Mouse (Mus musculus) neural tube, embryonic 13.5 days (tissue): ENCODE data around the gene Mmp14. TPM values are rescaled to one million over a fixed set of nuclear protein-coding genes. Genes with fewer than 3 reads are reported as not detected.

ENCODE experiments used
- ATAC-seq: fragments of 200-750 bp; cut with Nextera tagmentation; 2 replicates; pipeline ENCODE4 v1.8.0; 2017; ENCODE audit warnings: low read depth, mild to moderate bottlenecking, moderate TSS enrichment, moderate library complexity
- H3K27ac ChIP-seq: fragments of 300-500 bp; sonication (generic); replicated peaks from 2 replicates; pipeline ENCODE4 v1.5.1; 2015; ENCODE audit warnings: moderate library complexity, mild to moderate bottlenecking, inconsistent platforms
- H3K27me3 ChIP-seq: fragments of 300-500 bp; sonication (generic); 2 replicates; pipeline ENCODE4 v1.6.1; 2015; ENCODE audit warnings: mild to moderate bottlenecking, inconsistent platforms
- H3K36me3 ChIP-seq: fragments of 300-500 bp; sonication (generic); 2 replicates; pipeline ENCODE4 v1.6.1; 2015; ENCODE audit warnings: mild to moderate bottlenecking, inconsistent platforms
- H3K4me1 ChIP-seq: fragments of 300-500 bp; sonication (generic); replicated peaks from 2 replicates; pipeline ENCODE4 v1.6.1; 2015; ENCODE audit warnings: inconsistent platforms
- H3K4me2 ChIP-seq: fragments of 300-500 bp; sonication (generic); 2 replicates; pipeline ENCODE4 v1.6.1; 2015; ENCODE audit warnings: inconsistent platforms, mild to moderate bottlenecking, moderate library complexity
- H3K4me3 ChIP-seq: fragments of 300-500 bp; sonication (generic); 2 replicates; pipeline ENCODE4 v1.5.1; 2015; ENCODE audit warnings: mild to moderate bottlenecking, inconsistent platforms
- H3K9ac ChIP-seq: fragments of 300-500 bp; sonication (generic); 2 replicates; pipeline ENCODE4 v1.6.1; 2015; ENCODE audit warnings: moderate library complexity, mild to moderate bottlenecking, inconsistent platforms
- H3K9me3 ChIP-seq: fragments of 300-500 bp; sonication (generic); 2 replicates; pipeline ENCODE4 v1.6.1; 2016; ENCODE audit warnings: inconsistent platforms
- WGBS: fragments of 180-500 bp; shearing (Covaris S2); methylation state at CpG from one replicate; pipeline ENCODE4 v1.1.7; 2015; 5-methylcytosine and 5-hydroxymethylcytosine counted together
- polyA plus RNA-seq: library from polyadenylated mRNA; unstranded; fragments of >200 nt; fragmentation: Nextera tagmentation; extraction: Ambion mirVana; gene quantifications from 2 replicates; pipeline ENCODE4 v1.2.1, GENCODE M21; 2015

The Mmp14 gene
- 52.7 and 65.4 TPM in 2 replicates for polyA plus RNA-seq

- Histone ChIP-seq H3K4me2 (peak within 1 kb of the TSS; percentile 65), H3K36me3 (peaks cover 11% of the 10 kb centered on the region; the same call in 1 of the 2 replicates), H3K27me3 (peaks cover 27% of the 10 kb centered on the region), H3K9me3 (no peaks in the 10 kb centered on the region), H3K9ac (peak within 1 kb of the TSS; percentile 86), H3K4me3 (peak within 1 kb of the TSS; percentile 56), H3K4me1 (peaks cover 72% of the 10 kb centered on the region), H3K27ac (peak within 1 kb of the TSS; percentile 88)
- peak; percentile 33 for ATAC-seq
- under 1% methylated on average over 48 of the region's 49 CpGs for WGBS
Observed at GRCm38 (mm10) chr14:54431334-54432077, at the start of gene Mmp14. Mmp14 (plus strand) TSS chr14:54431612.

- Histone ChIP-seq H3K36me3 (no peaks in the 10 kb centered on the region), H3K27ac (no peak overlapping the region), H3K4me1 (no peaks in the 10 kb centered on the region; the same call in 1 of the 2 replicates), H3K9me3 (no peaks in the 10 kb centered on the region), H3K4me3 (no peak overlapping the region), H3K27me3 (no peaks in the 10 kb centered on the region), H3K9ac (no peak overlapping the region), H3K4me2 (no peak overlapping the region)
- ATAC-seq = no peak
- WGBS = 76% methylated on average over 10 of the region's 10 CpGs
Observed at GRCm38 (mm10) chr14:54381816-54382215, 49.6 kb upstream of the Mmp14 start.

DNA sequence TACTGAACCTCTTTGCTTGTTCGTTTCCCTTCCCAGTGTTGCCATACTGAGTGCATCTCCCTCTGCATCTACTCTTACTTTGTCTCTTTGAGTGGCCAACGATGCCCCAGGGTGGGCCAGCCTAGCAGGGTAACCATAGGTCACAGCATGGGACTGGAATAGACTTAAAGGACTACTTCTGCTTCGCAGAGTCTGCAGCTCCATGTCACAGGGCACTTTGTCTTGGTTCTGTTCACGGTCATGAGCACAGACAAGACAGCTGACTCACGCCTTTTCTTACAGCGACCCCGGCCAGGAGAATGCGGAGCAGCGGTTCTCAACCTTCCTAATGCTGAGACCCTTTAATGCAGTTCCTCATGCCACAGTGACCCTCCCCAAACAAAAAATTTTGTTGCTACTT is 48.8 kb upstream of the Mmp14 start:
- 45% methylated on average over 9 of the region's 9 CpGs for WGBS
- Histone ChIP-seq H3K9me3 (no peaks in the 10 kb centered on the region), H3K27me3 (no peaks in the 10 kb centered on the region), H3K4me1 (no peaks in the 10 kb centered on the region; the same call in 1 of the 2 replicates), H3K9ac (no peak overlapping the region), H3K4me3 (no peak overlapping the region), H3K27ac (no peak overlapping the region), H3K4me2 (no peak overlapping the region), H3K36me3 (no peaks in the 10 kb centered on the region)
- no peak; the same call in 1 of the 2 replicates for ATAC-seq

GRCm38 (mm10) chr14:54383355-54383771 is 48.0 kb upstream of the Mmp14 start:
- no peak overlapping the region for H3K27ac ChIP-seq
- H3K4me3 ChIP-seq = no peak overlapping the region
- no peak overlapping the region for H3K9ac ChIP-seq
- H3K9me3 ChIP-seq = no peaks in the 10 kb centered on the region
- no peak for ATAC-seq
- H3K27me3 ChIP-seq = no peaks in the 10 kb centered on the region
- no peaks in the 10 kb centered on the region for H3K36me3 ChIP-seq
- no peaks in the 10 kb centered on the region; the same call in 1 of the 2 replicates for H3K4me1 ChIP-seq
- WGBS = 49% methylated on average over 4 of the region's 4 CpGs
- no peak overlapping the region for H3K4me2 ChIP-seq

GRCm38 (mm10) chr14:54384396-54384795 is 47.0 kb upstream of the Mmp14 start:
- H3K27ac ChIP-seq = no peak overlapping the region
- no peaks in the 10 kb centered on the region for H3K9me3 ChIP-seq
- ATAC-seq = no peak
- 90% methylated on average over 8 of the region's 8 CpGs for WGBS
- no peaks in the 10 kb centered on the region; the same call in 1 of the 2 replicates for H3K4me1 ChIP-seq
- H3K36me3 ChIP-seq = no peaks in the 10 kb centered on the region
- no peaks in the 10 kb centered on the region for H3K27me3 ChIP-seq
- H3K9ac ChIP-seq = no peak overlapping the region
- H3K4me3 ChIP-seq = no peak overlapping the region
- H3K4me2 ChIP-seq = no peak overlapping the region

- H3K36me3 ChIP-seq = no peaks in the 10 kb centered on the region
- WGBS = 86% methylated on average over 7 of the region's 7 CpGs
Observed at GRCm38 (mm10) chr14:54385968-54386618, 45.3 kb upstream of the Mmp14 start.

DNA sequence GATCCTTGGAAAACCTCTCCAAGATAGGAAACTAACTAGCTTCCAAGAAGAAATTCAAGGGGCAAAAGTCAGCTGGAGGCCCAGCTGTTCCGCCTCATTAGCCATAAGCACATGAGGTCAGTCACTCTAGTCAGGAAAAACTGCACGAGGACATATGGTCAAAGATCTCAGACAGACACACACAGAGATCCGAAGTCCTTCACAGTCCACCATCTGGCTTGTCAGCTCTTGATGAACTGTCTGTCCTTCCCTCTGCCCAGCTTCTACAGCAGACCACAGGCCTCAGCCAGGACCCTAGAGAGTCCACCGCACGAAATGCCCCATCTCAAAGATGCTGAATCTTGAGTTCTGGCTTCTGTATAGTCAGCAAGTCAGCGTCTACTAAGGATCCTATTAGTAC is 43.9 kb upstream of the Mmp14 start:
- no peaks in the 10 kb centered on the region for H3K9me3 ChIP-seq
- ATAC-seq = no peak
- H3K27ac ChIP-seq = no peak overlapping the region
- no peaks in the 10 kb centered on the region for H3K27me3 ChIP-seq
- WGBS = 66% methylated on average over 6 of the region's 6 CpGs
- no peak overlapping the region for H3K4me3 ChIP-seq
- no peak overlapping the region for H3K9ac ChIP-seq
- no peaks in the 10 kb centered on the region; the same call in 1 of the 2 replicates for H3K4me1 ChIP-seq
- no peak overlapping the region for H3K4me2 ChIP-seq
- no peaks in the 10 kb centered on the region for H3K36me3 ChIP-seq

More at GRCm38 (mm10) chr14:54385968-54386618, 45.3 kb upstream of the Mmp14 start:
- Histone ChIP-seq H3K4me2 (no peak overlapping the region), H3K9ac (no peak overlapping the region), H3K27ac (no peak overlapping the region), H3K4me1 (no peaks in the 10 kb centered on the region; the same call in 1 of the 2 replicates), H3K4me3 (no peak overlapping the region), H3K9me3 (no peaks in the 10 kb centered on the region), H3K27me3 (no peaks in the 10 kb centered on the region)
- no peak for ATAC-seq

DNA sequence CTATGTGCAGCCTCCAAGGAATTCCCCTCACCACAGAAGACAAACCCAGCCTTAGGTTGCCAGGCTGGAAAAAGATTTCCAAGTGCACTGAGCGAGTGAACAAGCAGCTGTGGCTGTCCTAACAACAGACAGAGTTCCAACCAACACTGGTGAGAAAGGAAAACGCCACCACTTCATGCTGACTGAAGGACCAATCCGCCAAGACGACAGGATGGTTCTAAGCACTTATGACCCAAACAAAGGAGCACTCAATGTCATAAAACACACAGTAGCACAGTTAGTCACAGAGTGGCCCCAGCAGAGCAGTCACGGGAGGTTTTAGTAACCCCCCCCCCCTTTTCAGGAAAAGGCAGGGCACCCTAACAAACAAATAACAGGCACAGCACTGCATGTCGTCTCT is 40.6 kb upstream of the Mmp14 start:
- no peak for ATAC-seq
- no peak overlapping the region for H3K4me3 ChIP-seq
- H3K4me1 ChIP-seq = no peaks in the 10 kb centered on the region
- no peaks in the 10 kb centered on the region for H3K36me3 ChIP-seq
- H3K9me3 ChIP-seq = no peaks in the 10 kb centered on the region
- H3K4me2 ChIP-seq = no peak overlapping the region
- no peak overlapping the region for H3K9ac ChIP-seq
- H3K27ac ChIP-seq = no peak overlapping the region
- 33% methylated on average over 6 of the region's 6 CpGs for WGBS
- no peaks in the 10 kb centered on the region for H3K27me3 ChIP-seq

DNA sequence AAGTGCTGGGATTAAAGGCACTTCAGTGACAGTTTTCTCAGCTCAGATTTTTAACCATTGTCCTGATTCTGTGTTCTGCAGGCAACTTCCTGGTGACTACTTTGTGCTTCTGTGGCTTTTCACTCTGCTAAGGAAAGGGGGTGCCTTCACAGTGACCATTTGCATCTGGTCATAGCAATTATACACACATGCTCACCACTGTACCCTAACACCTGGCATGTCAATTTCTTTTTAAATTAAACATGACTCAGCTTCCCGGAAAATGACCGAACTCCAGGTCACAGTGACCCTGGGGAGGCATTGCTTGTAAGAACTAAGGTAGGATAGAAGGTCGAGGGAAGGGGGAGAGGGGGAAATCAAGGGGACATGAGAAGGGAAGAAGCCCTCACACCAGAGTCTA is 37.6 kb upstream of the Mmp14 start:
- H3K9ac ChIP-seq = no peak overlapping the region
- no peak overlapping the region for H3K27ac ChIP-seq
- WGBS = 77% methylated on average over 3 of the region's 3 CpGs
- no peak overlapping the region for H3K4me2 ChIP-seq
- no peak overlapping the region for H3K4me3 ChIP-seq
- no peaks in the 10 kb centered on the region for H3K27me3 ChIP-seq
- no peak for ATAC-seq
- no peaks in the 10 kb centered on the region for H3K4me1 ChIP-seq
- no peaks in the 10 kb centered on the region for H3K36me3 ChIP-seq
- no peaks in the 10 kb centered on the region for H3K9me3 ChIP-seq

- no peak for ATAC-seq
- Histone ChIP-seq H3K4me1 (no peaks in the 10 kb centered on the region), H3K4me2 (no peak overlapping the region), H3K4me3 (no peak overlapping the region), H3K9me3 (no peaks in the 10 kb centered on the region), H3K36me3 (no peaks in the 10 kb centered on the region), H3K9ac (no peak overlapping the region), H3K27me3 (no peaks in the 10 kb centered on the region), H3K27ac (no peak overlapping the region)
Observed at GRCm38 (mm10) chr14:54394309-54394708, 37.1 kb upstream of the Mmp14 start.

GRCm38 (mm10) chr14:54396685-54397084 is 34.7 kb upstream of the Mmp14 start:
- H3K4me3 ChIP-seq = no peak overlapping the region
- H3K9me3 ChIP-seq = no peaks in the 10 kb centered on the region
- ATAC-seq = no peak
- H3K9ac ChIP-seq = no peak overlapping the region
- H3K27ac ChIP-seq = no peak overlapping the region
- H3K4me1 ChIP-seq = no peaks in the 10 kb centered on the region
- no peak overlapping the region for H3K4me2 ChIP-seq
- H3K27me3 ChIP-seq = no peaks in the 10 kb centered on the region
- H3K36me3 ChIP-seq = no peaks in the 10 kb centered on the region
- WGBS = 92% methylated on average over 7 of the region's 7 CpGs

- no peak overlapping the region for H3K9ac ChIP-seq
- WGBS = 84% methylated on average over 7 of the region's 7 CpGs
- ATAC-seq = no peak
- H3K27ac ChIP-seq = no peak overlapping the region
- H3K27me3 ChIP-seq = no peaks in the 10 kb centered on the region
- H3K4me2 ChIP-seq = no peak overlapping the region
- H3K4me3 ChIP-seq = no peak overlapping the region
- no peaks in the 10 kb centered on the region for H3K9me3 ChIP-seq
- no peaks in the 10 kb centered on the region for H3K36me3 ChIP-seq
- no peaks in the 10 kb centered on the region for H3K4me1 ChIP-seq
Observed at GRCm38 (mm10) chr14:54397872-54398527, 33.4 kb upstream of the Mmp14 start.
